Mouse (Mus musculus) hindbrain, embryonic 14.5 days (tissue): ENCODE data around the gene Vav3. TPM values are rescaled to one million over a fixed set of nuclear protein-coding genes. Genes with fewer than 3 reads are reported as not detected.
A peak's percentile ranks its signal among the peaks of the same experiment; 100 is the strongest.

ENCODE experiments used
- ATAC-seq: fragments of 200-750 bp; cut with Nextera tagmentation; 2 replicates; pipeline ENCODE4 v1.8.0; 2017; ENCODE audit warnings: moderate number of reproducible peaks, mild to moderate bottlenecking, moderate TSS enrichment, moderate library complexity; ENCODE audit not compliant: low FRiP score
- DNase-seq: peaks from one replicate; pipeline ENCODE4 v3.0.0-alpha.2; 2015; ENCODE audit warnings: low spot score
- H3K27ac ChIP-seq: fragments of 300-500 bp; sonication (generic); 2 replicates; pipeline ENCODE4 v1.5.1; 2014; ENCODE audit warnings: mild to moderate bottlenecking, moderate library complexity
- H3K27me3 ChIP-seq: fragments of 300-500 bp; sonication (generic); 2 replicates; pipeline ENCODE4 v1.6.1; 2014; ENCODE audit warnings: mild to moderate bottlenecking, low read length, mixed read lengths; ENCODE audit not compliant: control insufficient read depth, insufficient read depth
- H3K36me3 ChIP-seq: fragments of 300-500 bp; sonication (generic); replicated peaks from 2 replicates; pipeline ENCODE4 v1.6.1; 2014; ENCODE audit not compliant: control insufficient read depth, insufficient read depth
- H3K4me1 ChIP-seq: fragments of 300-500 bp; sonication (generic); replicated peaks from 2 replicates; pipeline ENCODE4 v1.6.1; 2014; ENCODE audit warnings: antibody characterized with exemption, low read length, mixed read lengths; ENCODE audit not compliant: control insufficient read depth, insufficient read depth
- H3K4me2 ChIP-seq: fragments of 300-500 bp; sonication (generic); replicated peaks from 2 replicates; pipeline ENCODE4 v1.6.1; 2014; ENCODE audit warnings: mild to moderate bottlenecking, moderate library complexity
- H3K4me3 ChIP-seq: fragments of 300-500 bp; sonication (generic); replicated peaks from 2 replicates; pipeline ENCODE4 v1.5.1; 2014; ENCODE audit warnings: mild to moderate bottlenecking, low read length
- H3K9ac ChIP-seq: fragments of 300-500 bp; sonication (generic); 2 replicates; pipeline ENCODE4 v1.6.1; 2014
- H3K9me3 ChIP-seq: fragments of 300-500 bp; sonication (generic); 2 replicates; pipeline ENCODE4 v1.6.1; 2016; ENCODE audit warnings: low read length; ENCODE audit not compliant: control insufficient read depth
- WGBS: fragments of 180-500 bp; shearing (Covaris S2); extraction: QIAGEN DNeasy Blood & Tissue Kit; methylation state at CpG from one replicate; pipeline ENCODE4 v1.1.7; 2014; 5-methylcytosine and 5-hydroxymethylcytosine counted together
- polyA plus RNA-seq: library from polyadenylated mRNA; unstranded; fragments of >200 nt; fragmentation: Nextera tagmentation; extraction: Ambion mirVana; gene quantifications from 2 replicates; pipeline ENCODE4 v1.2.1, GENCODE M21; 2014

Gene Vav3
- polyA plus RNA-seq, 1 experiment from 2014 or later, result 18.8 TPM

DNA sequence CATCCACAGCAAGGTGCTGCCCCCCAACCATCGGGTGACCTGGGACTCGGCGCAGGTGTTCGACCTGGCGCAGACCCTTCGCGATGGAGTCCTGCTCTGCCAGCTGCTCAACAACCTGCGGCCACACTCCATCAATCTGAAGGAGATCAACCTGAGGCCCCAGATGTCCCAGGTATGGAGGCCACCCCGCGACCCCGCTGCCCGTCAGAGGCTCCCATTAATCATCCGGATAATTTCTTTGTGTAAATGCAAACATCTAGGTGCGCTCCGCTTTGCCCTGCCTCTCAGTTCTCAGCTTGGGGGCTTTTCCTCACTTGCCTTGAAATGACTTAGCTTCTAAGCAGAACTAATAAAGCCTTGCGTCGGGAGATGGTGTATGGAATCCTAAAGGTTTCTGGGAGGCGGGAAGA is 623 bp downstream of the Vav3 start:
- Histone ChIP-seq H3K9ac (peak overlapping the region; percentile 87), H3K4me2 (peak overlapping the region; percentile 91), H3K27me3 (no peaks in the 10 kb centered on the region), H3K4me1 (peaks cover 24% of the 10 kb centered on the region; the same call in 1 of the 2 replicates), H3K9me3 (no peaks in the 10 kb centered on the region), H3K27ac (peak overlapping the region; percentile 93), H3K4me3 (peak overlapping the region; percentile 87), H3K36me3 (no peaks in the 10 kb centered on the region)
- ATAC-seq (no peak), DNase-seq (peak; percentile 30)
- WGBS, result under 1% methylated on average over 18 of the region's 18 CpGs

DNA sequence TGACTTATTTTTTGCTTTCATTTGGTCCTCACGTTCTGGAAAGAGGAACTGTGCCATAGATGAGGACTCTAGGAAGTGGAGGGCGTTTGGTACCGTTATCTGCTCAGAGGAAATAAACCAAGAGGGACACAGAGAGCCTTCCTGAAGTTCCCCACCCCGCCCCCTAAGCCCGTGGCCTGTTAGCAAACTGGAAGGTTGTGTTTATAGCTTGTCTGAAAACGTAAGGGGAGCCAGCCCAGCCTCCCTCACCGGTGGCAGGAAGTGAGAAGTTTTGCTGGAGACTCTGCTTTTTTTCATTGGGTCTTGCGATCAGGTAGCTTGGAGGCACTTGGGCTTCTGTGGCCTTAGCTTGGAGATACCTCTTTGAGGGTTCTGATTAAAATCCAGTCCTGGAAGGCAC is 1.2 kb downstream of the Vav3 start:
- H3K27ac ChIP-seq, result peak overlapping the region; percentile 93

DNA sequence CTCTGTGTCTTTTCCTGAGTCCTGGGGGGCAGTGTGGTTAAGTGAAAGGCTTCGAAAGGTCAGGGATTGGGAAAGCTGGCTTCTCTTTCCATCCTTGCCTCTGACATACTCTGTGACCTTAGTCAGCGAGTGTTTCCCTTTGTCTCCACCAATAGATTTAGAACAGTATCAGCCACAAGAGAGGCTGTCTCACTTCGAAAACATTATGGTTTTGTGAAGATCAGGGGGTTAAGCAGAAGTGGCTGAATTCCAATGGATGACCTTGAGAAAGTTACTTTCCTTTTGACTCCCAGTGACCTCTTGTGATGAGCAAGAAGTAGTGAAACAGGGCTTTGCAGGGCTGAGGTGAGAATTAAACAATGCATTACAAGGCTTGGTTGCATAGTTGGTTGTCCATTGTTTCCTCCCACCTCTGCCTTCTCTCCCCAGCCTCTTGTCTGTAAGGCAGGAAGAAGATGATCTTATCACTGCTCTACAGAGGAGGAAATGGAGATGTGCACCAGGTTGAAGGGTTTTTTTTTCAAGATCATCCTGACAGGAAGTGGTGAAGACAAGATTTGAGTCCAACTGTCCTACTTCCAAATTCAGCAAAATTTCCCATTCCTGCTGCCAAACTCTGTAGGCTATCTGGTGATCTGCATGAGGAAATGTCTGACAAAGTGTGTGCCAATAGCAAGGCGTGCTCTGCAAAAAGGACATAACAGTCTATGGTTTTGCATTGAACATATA is 11.7 kb downstream of the Vav3 start:
- Histone ChIP-seq H3K27me3 (no peaks in the 10 kb centered on the region), H3K27ac (no peak overlapping the region), H3K4me1 (no peaks in the 10 kb centered on the region), H3K36me3 (no peaks in the 10 kb centered on the region), H3K4me2 (no peak overlapping the region), H3K9ac (no peak overlapping the region), H3K4me3 (no peak overlapping the region), H3K9me3 (no peaks in the 10 kb centered on the region)
- ATAC-seq (no peak), DNase-seq (no peak)
- 86% methylated on average over 4 of the region's 4 CpGs for WGBS

More for the DNA sequence above, 1.2 kb downstream of the Vav3 start:
- no peaks in the 10 kb centered on the region for H3K9me3 ChIP-seq
- peak overlapping the region; percentile 87 for H3K4me3 ChIP-seq
- H3K9ac ChIP-seq, result peak overlapping the region; percentile 87
- H3K36me3 ChIP-seq, result no peaks in the 10 kb centered on the region
- ATAC-seq (no peak), DNase-seq (no peak)
- 2% methylated on average over 8 of the region's 8 CpGs for WGBS
- no peaks in the 10 kb centered on the region for H3K27me3 ChIP-seq
- peak overlapping the region; percentile 91 for H3K4me2 ChIP-seq
- H3K4me1 ChIP-seq, result peaks cover 24% of the 10 kb centered on the region; the same call in 1 of the 2 replicates

DNA sequence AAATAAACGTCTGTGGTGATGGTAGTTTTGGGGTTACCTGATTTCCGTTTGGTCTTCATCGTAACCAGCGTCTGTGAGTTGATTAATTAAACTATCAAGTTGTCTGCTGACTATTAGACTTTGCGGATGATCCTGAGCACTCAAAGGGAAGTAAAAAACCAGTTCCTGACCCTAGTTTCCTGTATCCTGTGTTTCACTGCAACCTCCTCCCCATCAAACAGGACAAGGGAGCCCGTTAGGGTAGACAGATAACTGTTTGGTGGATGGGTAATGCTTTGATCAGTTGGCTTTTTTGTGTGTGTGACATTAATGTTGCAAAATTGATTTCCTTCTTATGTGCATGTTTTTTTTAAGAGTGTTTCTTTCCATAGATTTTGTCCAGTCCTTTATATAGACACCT is 12.2 kb downstream of the Vav3 start:
- Histone ChIP-seq H3K9ac (no peak overlapping the region), H3K36me3 (no peaks in the 10 kb centered on the region), H3K9me3 (no peaks in the 10 kb centered on the region), H3K27me3 (no peaks in the 10 kb centered on the region), H3K4me2 (no peak overlapping the region), H3K4me1 (no peaks in the 10 kb centered on the region), H3K27ac (no peak overlapping the region), H3K4me3 (no peak overlapping the region)
- 89% methylated on average over 6 of the region's 6 CpGs for WGBS
- no peak for ATAC-seq
- DNase-seq, result no peak

GRCm38 (mm10) chr3:109353814-109354213 is 13.4 kb downstream of the Vav3 start:
- 92% methylated on average over 5 of the region's 5 CpGs for WGBS

DNA sequence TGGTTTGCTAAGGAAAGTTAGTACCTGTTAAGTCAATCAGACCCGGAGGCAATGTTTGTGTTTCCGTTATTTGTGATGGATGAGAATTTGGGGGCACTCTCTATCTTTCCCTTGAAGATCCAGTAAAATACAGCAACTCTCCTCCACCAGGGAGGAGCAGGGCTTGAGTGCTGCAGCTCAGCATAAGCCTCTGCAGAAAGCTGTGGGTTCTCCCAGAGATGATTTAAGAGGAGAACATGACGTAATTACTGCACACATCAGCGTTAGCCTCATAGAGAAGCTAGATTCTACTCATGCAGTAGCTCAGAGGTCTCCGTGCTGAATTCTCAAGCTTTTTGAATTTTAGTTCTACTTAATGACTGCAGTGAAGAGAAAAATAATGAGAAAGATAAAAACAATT is 14.7 kb downstream of the Vav3 start:
- ATAC-seq, result no peak
- Histone ChIP-seq H3K4me2 (no peak overlapping the region), H3K9ac (no peak overlapping the region), H3K27ac (no peak overlapping the region), H3K27me3 (no peaks in the 10 kb centered on the region), H3K9me3 (no peaks in the 10 kb centered on the region), H3K36me3 (no peaks in the 10 kb centered on the region), H3K4me3 (no peak overlapping the region), H3K4me1 (no peaks in the 10 kb centered on the region)
- no peak for DNase-seq
- 76% methylated on average over 5 of the region's 5 CpGs for WGBS

More at GRCm38 (mm10) chr3:109353814-109354213, 13.4 kb downstream of the Vav3 start:
- Histone ChIP-seq H3K4me2 (no peak overlapping the region), H3K9me3 (no peaks in the 10 kb centered on the region), H3K9ac (no peak overlapping the region), H3K36me3 (no peaks in the 10 kb centered on the region), H3K27ac (no peak overlapping the region), H3K4me3 (no peak overlapping the region), H3K27me3 (no peaks in the 10 kb centered on the region), H3K4me1 (no peaks in the 10 kb centered on the region)
- no peak for ATAC-seq
- no peak for DNase-seq

DNA sequence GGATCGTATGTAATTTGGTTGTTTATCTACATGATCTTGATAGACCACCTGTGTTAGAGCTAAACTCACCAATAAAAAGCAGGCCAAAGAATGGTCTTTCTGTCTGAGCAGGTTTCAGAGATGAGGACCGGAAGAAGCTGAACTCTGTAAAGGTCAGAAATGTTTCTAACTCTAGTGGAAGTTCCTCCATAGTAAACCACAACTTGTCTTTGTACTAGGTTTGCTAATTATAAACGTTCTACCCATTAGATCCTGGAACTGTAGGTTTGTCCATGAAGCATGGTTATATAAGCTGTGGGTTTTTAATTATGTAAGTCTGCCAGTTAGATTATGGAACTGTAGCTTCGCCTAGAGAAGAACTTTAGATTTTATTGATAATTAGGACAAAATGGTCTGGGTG is 20.3 kb downstream of the Vav3 start:
- H3K4me2 ChIP-seq, result no peak overlapping the region
- no peaks in the 10 kb centered on the region for H3K4me1 ChIP-seq
- H3K36me3 ChIP-seq, result no peaks in the 10 kb centered on the region
- no peak for ATAC-seq
- DNase-seq, result no peak
- H3K27me3 ChIP-seq, result no peaks in the 10 kb centered on the region
- WGBS, result 88% methylated on average over 4 of the region's 4 CpGs
- no peaks in the 10 kb centered on the region for H3K9me3 ChIP-seq
- H3K4me3 ChIP-seq, result no peak overlapping the region
- no peak overlapping the region for H3K27ac ChIP-seq
- no peak overlapping the region for H3K9ac ChIP-seq

GRCm38 (mm10) chr3:109361882-109362281 is 21.4 kb downstream of the Vav3 start:
- Histone ChIP-seq H3K36me3 (no peaks in the 10 kb centered on the region), H3K9ac (no peak overlapping the region), H3K9me3 (no peaks in the 10 kb centered on the region), H3K27ac (no peak overlapping the region), H3K4me2 (no peak overlapping the region), H3K4me1 (no peaks in the 10 kb centered on the region), H3K27me3 (no peaks in the 10 kb centered on the region), H3K4me3 (no peak overlapping the region)
- ATAC-seq (no peak), DNase-seq (no peak)
- 88% methylated on average over 5 of the region's 5 CpGs for WGBS

DNA sequence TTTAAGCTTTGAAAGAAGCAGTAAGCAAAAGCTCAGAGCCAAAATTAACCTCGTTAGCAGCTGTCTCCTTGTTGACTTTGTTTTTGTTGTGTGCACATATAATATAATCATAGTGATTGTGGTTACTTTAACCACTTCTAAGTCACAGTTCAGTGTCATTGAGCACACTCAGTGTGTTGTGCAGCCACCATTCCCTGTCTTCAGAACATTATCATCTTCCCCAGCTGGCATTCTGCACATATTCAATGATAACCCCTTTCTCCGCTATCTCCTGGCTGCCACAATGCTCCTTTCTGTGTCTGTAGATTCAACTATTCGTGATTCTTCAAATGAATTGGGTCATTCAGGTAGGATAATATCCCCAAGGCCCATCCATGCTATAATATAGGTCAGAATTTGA is 21.9 kb downstream of the Vav3 start:
- DNase-seq, result no peak
- Histone ChIP-seq H3K4me1 (no peaks in the 10 kb centered on the region), H3K4me2 (no peak overlapping the region), H3K27ac (no peak overlapping the region), H3K36me3 (no peaks in the 10 kb centered on the region), H3K9ac (no peak overlapping the region), H3K4me3 (no peak overlapping the region), H3K27me3 (no peaks in the 10 kb centered on the region), H3K9me3 (no peaks in the 10 kb centered on the region)
- ATAC-seq, result no peak
- 88% methylated on average over 3 of the region's 3 CpGs for WGBS

- H3K4me3 ChIP-seq, result no peak overlapping the region
- H3K9ac ChIP-seq, result no peak overlapping the region
- H3K4me2 ChIP-seq, result no peak overlapping the region
- H3K27ac ChIP-seq, result no peak overlapping the region
- DNase-seq (no peak), ATAC-seq (no peak)
- no peaks in the 10 kb centered on the region for H3K4me1 ChIP-seq
- no peaks in the 10 kb centered on the region for H3K27me3 ChIP-seq
- no peaks in the 10 kb centered on the region for H3K36me3 ChIP-seq
- WGBS, result 80% methylated on average over 5 of the region's 5 CpGs
- no peaks in the 10 kb centered on the region for H3K9me3 ChIP-seq
These were observed 23.1 kb downstream of the Vav3 start for GRCm38 (mm10) chr3:109363522-109363921.
